18 mouse cellular contexts compared by ENCODE assay signal in genomic region chr10:16937705-16938104, GRCm38 (mm10).
A peak's percentile ranks its signal among the peaks of the same experiment; 100 is the strongest.
DNase-seq lines count a peak whose midpoint lies in the region; TF ChIP-seq lines count a peak whose summit lies in the region.
"Had no signal": no experiment of that assay in that cellular context is flagged by ENCODE, and none has a peak within 500 bp of the region (broad histone marks: within the 10 kb centered on the region; RNA-seq: fewer than 3 reads in every experiment).

No protein-coding gene starts in this region.

- peak; percentile 75 for DNase-seq in cerebellum, adult 11 months
- DNase-seq in cerebellum, adult 2 months = peak; percentile 84 to 91
- DNase-seq in cerebellum, postnatal 10 days = peak; percentile 87 to 93
- DNase-seq in heart, postnatal 36 days = no peak
- DNase-seq in kidney, postnatal 25 days = no peak
- DNase-seq in gastrocnemius, adult 2 months = no peak
- DNase-seq in gastrocnemius, postnatal 25 days = no peak
- DNase-seq: adrenal gland, adult 2 months; adrenal gland, postnatal 25 days; forebrain, postnatal 0 days; gastrocnemius, postnatal 36 days; heart, adult 2 months; heart, postnatal 14 days; kidney, adult 8-10 months had no signal

- H3K27ac ChIP-seq in cerebellum, adult 2 months (ENCODE audit: insufficient read depth, low read length) = no peak overlapping the region
- H3K27ac ChIP-seq in gastrocnemius, adult 2 months = no peak overlapping the region
- H3K27ac ChIP-seq: embryonic facial prominence, embryonic 10.5 days; forebrain, embryonic 13.5 days; heart, adult 2 months; heart, embryonic 15.5 days; hindbrain, embryonic 12.5 days had no signal

- WGBS in cerebellum, adult 2 months = 17% methylated on average over 4 of the region's 4 CpGs

- TF ChIP-seq CTCF in cerebellum, adult 2 months (IDR thresholded peaks at IDR 0.05; ENCODE audit: borderline replicate concordance, insufficient read depth, low read depth, low read length) = no peak
- no peak for TF ChIP-seq CTCF in gastrocnemius, adult 2 months (IDR thresholded peaks at IDR 0.05)

- H3K27me3 ChIP-seq in cerebellum, adult 2 months (ENCODE audit: control insufficient read depth, insufficient read depth, low read length) = no peaks in the 10 kb centered on the region
- H3K27me3 ChIP-seq: forebrain, embryonic 13.5 days; heart, embryonic 15.5 days; hindbrain, embryonic 12.5 days had no signal

- no peaks in the 10 kb centered on the region; the same call in 1 of the 2 replicates for H3K4me1 ChIP-seq in cerebellum, adult 2 months (ENCODE audit: control insufficient read depth, insufficient read depth, low read length)
- H3K4me1 ChIP-seq: embryonic facial prominence, embryonic 10.5 days; forebrain, embryonic 13.5 days; heart, embryonic 15.5 days; hindbrain, embryonic 12.5 days had no signal

- intact Hi-C loops in heart, postnatal 36 days (cut with DNase I) = no loop called here
- intact Hi-C loops in gastrocnemius, adult 2 months (cut with DNase I) = no loop called here

- TF ChIP-seq POLR2A in cerebellum, adult 2 months (IDR thresholded peaks at IDR 0.05; ENCODE audit: borderline replicate concordance, insufficient read depth, low read length) = no peak

- H3K4me3 ChIP-seq in cerebellum, adult 2 months (replicated peaks; ENCODE audit: insufficient read depth, low read depth, low read length) = no peak overlapping the region
- H3K4me3 ChIP-seq in gastrocnemius, adult 2 months = no peak overlapping the region
- H3K4me3 ChIP-seq: embryonic facial prominence, embryonic 10.5 days; forebrain, embryonic 13.5 days; heart, adult 2 months; heart, embryonic 15.5 days; hindbrain, embryonic 12.5 days had no signal

Comparison
In these comparisons a context has a peak if more than half of its experiments do, and no peak if none do; other contexts are left out.
1. DNase-seq: peak in cerebellum, adult 11 months (single experiment), cerebellum, adult 2 months (2 of 2) and cerebellum, postnatal 10 days (2 of 2); none in heart, postnatal 36 days (0 of 2), kidney, postnatal 25 days (0 of 2), gastrocnemius, adult 2 months (single experiment) and gastrocnemius, postnatal 25 days (single experiment).